Mouse (Mus musculus) intestine, postnatal 0 days (tissue): Measurements from ENCODE around the gene Erich4. TPM values are rescaled to one million over a fixed set of nuclear protein-coding genes. Genes with fewer than 3 reads are reported as not detected.

Experiments
- ATAC-seq: fragments of 200-750 bp; cut with Nextera tagmentation; 2 replicates; pipeline ENCODE4 v1.8.0; 2017; ENCODE audit warnings: mild to moderate bottlenecking, moderate TSS enrichment, moderate library complexity
- H3K27ac ChIP-seq: fragments of 300-500 bp; sonication (generic); 2 replicates; pipeline ENCODE4 v1.5.1; 2014; ENCODE audit warnings: mild to moderate bottlenecking, low read depth, low read length, moderate library complexity
- H3K27me3 ChIP-seq: fragments of 300-500 bp; sonication (generic); replicated peaks from 2 replicates; pipeline ENCODE4 v1.6.1; 2014; ENCODE audit warnings: low read length, mixed read lengths; ENCODE audit not compliant: control insufficient read depth, insufficient read depth
- H3K36me3 ChIP-seq: fragments of 300-500 bp; sonication (generic); 2 replicates; pipeline ENCODE4 v1.6.1; 2014; ENCODE audit warnings: mild to moderate bottlenecking, moderate library complexity; ENCODE audit not compliant: control insufficient read depth, insufficient read depth
- H3K4me1 ChIP-seq: fragments of 300-500 bp; sonication (generic); replicated peaks from 2 replicates; pipeline ENCODE4 v1.6.1; 2014; ENCODE audit warnings: antibody characterized with exemption, low read length, mixed read lengths; ENCODE audit not compliant: control insufficient read depth, insufficient read depth
- H3K4me2 ChIP-seq: fragments of 300-500 bp; sonication (generic); replicated peaks from 2 replicates; pipeline ENCODE4 v1.6.1; 2014; ENCODE audit warnings: low read depth, mild to moderate bottlenecking, moderate library complexity
- H3K4me3 ChIP-seq: fragments of 300-500 bp; sonication (generic); 2 replicates; pipeline ENCODE4 v1.5.1; 2014; ENCODE audit warnings: low read depth, low read length
- H3K9ac ChIP-seq: fragments of 300-500 bp; sonication (generic); 2 replicates; pipeline ENCODE4 v1.6.1; 2014; ENCODE audit warnings: mild to moderate bottlenecking, low read depth, low read length
- H3K9me3 ChIP-seq: fragments of 300-500 bp; sonication (generic); 2 replicates; pipeline ENCODE4 v1.6.1; 2016; ENCODE audit warnings: mixed run types; ENCODE audit not compliant: control insufficient read depth
- CTCF ChIP-seq: sonication (generic); IDR thresholded peaks from 2 replicates; pipeline ENCODE4 v1.5.1; 2016; ENCODE audit warnings: low read depth, mild to moderate bottlenecking, control low read depth, antibody characterized with exemption, moderate library complexity
- WGBS: fragments of 180-500 bp; shearing (Covaris S2); extraction: QIAGEN DNeasy Blood & Tissue Kit; methylation state at CpG from one replicate; pipeline ENCODE4 v1.1.7; 2014; 5-methylcytosine and 5-hydroxymethylcytosine counted together
- polyA plus RNA-seq: library from polyadenylated mRNA; unstranded; fragments of >200 nt; fragmentation: Nextera tagmentation; extraction: Ambion mirVana; gene quantifications from 2 replicates; pipeline ENCODE4 v1.2.1, GENCODE M21; 2015

Gene Erich4
- polyA plus RNA-seq = 117 and 135 TPM in 2 replicates

GRCm38 (mm10) chr7:25615706-25616011 lies at the start of gene Erich4:
TSS of gene Erich4 (minus strand) at chr7:25615892.
- Histone ChIP-seq H3K9ac (peak within 1 kb of the TSS; percentile 50), H3K4me1 (peaks cover 6% of the 10 kb centered on the region), H3K9me3 (no peaks in the 10 kb centered on the region), H3K4me2 (peak within 1 kb of the TSS; percentile 64), H3K36me3 (peaks cover under 1% of the 10 kb centered on the region; the same call in 1 of the 2 replicates), H3K27me3 (no peaks in the 10 kb centered on the region), H3K4me3 (peak within 1 kb of the TSS; percentile 31), H3K27ac (peak within 1 kb of the TSS; percentile 95)
- ATAC-seq = peak; percentile 87
- TF ChIP-seq CTCF = no peak
- 35% methylated on average over 5 of the region's 5 CpGs for WGBS

- Histone ChIP-seq H3K36me3 (peaks cover 8% of the 10 kb centered on the region; the same call in 1 of the 2 replicates), H3K9me3 (no peaks in the 10 kb centered on the region), H3K4me3 (peak within 1 kb of the TSS; percentile 78), H3K4me1 (no peaks in the 10 kb centered on the region; the same call in 1 of the 2 replicates), H3K27me3 (no peaks in the 10 kb centered on the region), H3K4me2 (peak within 1 kb of the TSS; percentile 85), H3K9ac (peak within 1 kb of the TSS; percentile 77), H3K27ac (peak within 1 kb of the TSS; percentile 58)
- TF ChIP-seq CTCF = no peak; the same call in 1 of the 2 replicates
- peak; percentile 98 for ATAC-seq
- under 1% methylated on average over 50 of the region's 50 CpGs for WGBS
Observed at GRCm38 (mm10) chr7:25658657-25659472, 43.2 kb upstream of the Erich4 start, which contains the start of the genes Bckdha and Exosc5. TSS of gene Bckdha (minus strand) at chr7:25658981. TSS of gene Exosc5 (plus strand) at chr7:25659164.

- H3K4me3 ChIP-seq = peak overlapping the region; percentile 78
- no peak for ATAC-seq
- no peaks in the 10 kb centered on the region for H3K27me3 ChIP-seq
- peak overlapping the region; percentile 85 for H3K4me2 ChIP-seq
- H3K9me3 ChIP-seq = no peaks in the 10 kb centered on the region
- no peak for TF ChIP-seq CTCF
- 30% methylated on average over 10 of the region's 10 CpGs for WGBS
- H3K36me3 ChIP-seq = no peaks in the 10 kb centered on the region
- H3K27ac ChIP-seq = no peak overlapping the region
- no peaks in the 10 kb centered on the region; the same call in 1 of the 2 replicates for H3K4me1 ChIP-seq
- H3K9ac ChIP-seq = peak overlapping the region; percentile 77
Observed at GRCm38 (mm10) chr7:25657785-25658184, 42.1 kb upstream of the Erich4 start.

GRCm38 (mm10) chr7:25655601-25656428 lies 40.1 kb upstream of the Erich4 start:
- no peak overlapping the region for H3K9ac ChIP-seq
- H3K27ac ChIP-seq = no peak overlapping the region
- H3K4me1 ChIP-seq = no peaks in the 10 kb centered on the region; the same call in 1 of the 2 replicates
- no peaks in the 10 kb centered on the region for H3K27me3 ChIP-seq
- TF ChIP-seq CTCF = no peak
- H3K9me3 ChIP-seq = no peaks in the 10 kb centered on the region
- WGBS = 66% methylated on average over 11 of the region's 11 CpGs
- H3K4me3 ChIP-seq = no peak overlapping the region
- H3K4me2 ChIP-seq = no peak overlapping the region
- no peaks in the 10 kb centered on the region for H3K36me3 ChIP-seq
- ATAC-seq = no peak

- ATAC-seq = no peak
- Histone ChIP-seq H3K27ac (no peak overlapping the region), H3K9me3 (no peaks in the 10 kb centered on the region), H3K4me2 (no peak overlapping the region), H3K4me3 (no peak overlapping the region), H3K9ac (no peak overlapping the region), H3K4me1 (no peaks in the 10 kb centered on the region), H3K36me3 (no peaks in the 10 kb centered on the region), H3K27me3 (no peaks in the 10 kb centered on the region)
- 77% methylated on average over 12 of the region's 12 CpGs for WGBS
- TF ChIP-seq CTCF = no peak
Observed at GRCm38 (mm10) chr7:25652244-25652759, 36.6 kb upstream of the Erich4 start.

- WGBS = 86% methylated on average over 8 of the region's 8 CpGs
- H3K9me3 ChIP-seq = no peaks in the 10 kb centered on the region
- ATAC-seq = no peak
- no peaks in the 10 kb centered on the region for H3K36me3 ChIP-seq
- no peak overlapping the region for H3K9ac ChIP-seq
- H3K27ac ChIP-seq = no peak overlapping the region
- no peak overlapping the region for H3K4me2 ChIP-seq
- H3K4me3 ChIP-seq = no peak overlapping the region
- H3K4me1 ChIP-seq = no peaks in the 10 kb centered on the region
- TF ChIP-seq CTCF = peak; percentile 14; the same call in 1 of the 2 replicates
- no peaks in the 10 kb centered on the region for H3K27me3 ChIP-seq
Observed at GRCm38 (mm10) chr7:25651281-25651680, 35.6 kb upstream of the Erich4 start.
